In genomic region chr11:117127250-117127837, GRCm38 (mm10) we compare ENCODE assay signal across 8 mouse cellular contexts. TPM values are rescaled to one million over a fixed set of nuclear protein-coding genes. Genes with fewer than 3 reads are reported as not detected.
DNase-seq lines count a peak whose midpoint lies in the region; ATAC-seq and TF ChIP-seq lines count a peak whose summit lies in the region.

No protein-coding gene starts in this region.

- H3K9me3 ChIP-seq in heart, embryonic 14.5 days (ENCODE audit: control insufficient read depth, low read length), result no peaks in the 10 kb centered on the region
- H3K9me3 ChIP-seq in embryonic facial prominence, embryonic 12.5 days, result no peaks in the 10 kb centered on the region
- H3K9me3 ChIP-seq in heart, postnatal 0 days (replicated peaks; ENCODE audit: control insufficient read depth, low read length), result no peaks in the 10 kb centered on the region
- no peaks in the 10 kb centered on the region for H3K9me3 ChIP-seq in midbrain, embryonic 16.5 days (replicated peaks; ENCODE audit: control insufficient read depth, low read length, poor library complexity, severe bottlenecking)

- H3K9ac ChIP-seq in heart, embryonic 14.5 days (ENCODE audit: low read length), result peak overlapping the region; percentile 51; the same call in 1 of the 2 replicates
- no peak overlapping the region for H3K9ac ChIP-seq in embryonic facial prominence, embryonic 12.5 days
- H3K9ac ChIP-seq in heart, postnatal 0 days (replicated peaks; ENCODE audit: low read depth, low read length), result no peak overlapping the region
- no peak overlapping the region for H3K9ac ChIP-seq in midbrain, embryonic 16.5 days (ENCODE audit: low read depth, low read length)

- peak overlapping the region; percentile 97 to 98 for H3K27ac ChIP-seq in heart, embryonic 14.5 days (replicated peaks in 1 of 2; ENCODE audit: control insufficient read depth in 1 of 2, insufficient read depth in 1 of 2, low read depth in 2 of 2, low read length in 2 of 2)
- H3K27ac ChIP-seq in embryonic facial prominence, embryonic 12.5 days, result peak overlapping the region; percentile 85
- H3K27ac ChIP-seq in heart, postnatal 0 days (ENCODE audit: low read depth), result peak overlapping the region; percentile 92
- H3K27ac ChIP-seq in midbrain, embryonic 16.5 days (ENCODE audit: low read length), result peak overlapping the region; percentile 63

- 26% methylated on average over 13 of the region's 13 CpGs for WGBS in heart, embryonic 14.5 days
- 48% methylated on average over 13 of the region's 13 CpGs for WGBS in embryonic facial prominence, embryonic 12.5 days
- WGBS in heart, postnatal 0 days, result 32% methylated on average over 13 of the region's 13 CpGs
- WGBS in midbrain, embryonic 16.5 days, result 47% methylated on average over 13 of the region's 13 CpGs

- no peak; the same call in 1 of the 2 replicates for ATAC-seq in heart, embryonic 14.5 days (ENCODE audit: insufficient number of reproducible peaks, insufficient read depth, low FRiP score, low read depth)
- ATAC-seq in embryonic facial prominence, embryonic 12.5 days (ENCODE audit: insufficient number of reproducible peaks, insufficient read depth, low FRiP score, low TSS enrichment), result peak; percentile 65; the same call in 1 of the 2 replicates
- ATAC-seq in heart, postnatal 0 days (ENCODE audit: insufficient read depth, low read depth), result peak; percentile 22; the same call in 1 of the 2 replicates
- no peak for ATAC-seq in midbrain, embryonic 16.5 days
- no peak for ATAC-seq in CD4-positive, CD25-positive, alpha-beta regulatory T cell, adult 4 months

- H3K36me3 ChIP-seq in heart, embryonic 14.5 days (ENCODE audit: control insufficient read depth, insufficient read depth, low read length), result peaks cover 15% of the 10 kb centered on the region
- peaks cover 4% of the 10 kb centered on the region; the same call in 1 of the 2 replicates for H3K36me3 ChIP-seq in embryonic facial prominence, embryonic 12.5 days
- peaks cover 13% of the 10 kb centered on the region for H3K36me3 ChIP-seq in heart, postnatal 0 days (replicated peaks; ENCODE audit: control insufficient read depth, insufficient read depth, low read length)
- H3K36me3 ChIP-seq in midbrain, embryonic 16.5 days (ENCODE audit: control insufficient read depth, insufficient read depth, low read length), result peaks cover under 1% of the 10 kb centered on the region; the same call in 1 of the 2 replicates

- TF ChIP-seq CTCF in heart, postnatal 0 days (IDR thresholded peaks at IDR 0.05; ENCODE audit: low read depth), result no peak

- H3K4me2 ChIP-seq in heart, embryonic 14.5 days (ENCODE audit: low read length), result peak overlapping the region; percentile 32
- H3K4me2 ChIP-seq in embryonic facial prominence, embryonic 12.5 days (replicated peaks), result no peak overlapping the region
- no peak overlapping the region for H3K4me2 ChIP-seq in heart, postnatal 0 days (ENCODE audit: low read depth, low read length)
- H3K4me2 ChIP-seq in midbrain, embryonic 16.5 days (ENCODE audit: low read length), result no peak overlapping the region

- peaks cover 71 to 86% of the 10 kb centered on the region in 2 experiments for H3K4me1 ChIP-seq in heart, embryonic 14.5 days (ENCODE audit: control insufficient read depth in 2 of 2, insufficient read depth in 2 of 2, low read length in 2 of 2)
- peaks cover 71% of the 10 kb centered on the region for H3K4me1 ChIP-seq in embryonic facial prominence, embryonic 12.5 days
- peaks cover 78% of the 10 kb centered on the region for H3K4me1 ChIP-seq in heart, postnatal 0 days (ENCODE audit: control insufficient read depth, insufficient read depth)
- H3K4me1 ChIP-seq in midbrain, embryonic 16.5 days (ENCODE audit: control insufficient read depth, insufficient read depth, low read length), result peaks cover 25% of the 10 kb centered on the region

- H3K27me3 ChIP-seq in heart, embryonic 14.5 days (ENCODE audit: control insufficient read depth, insufficient read depth, low read length), result no peaks in the 10 kb centered on the region
- no peaks in the 10 kb centered on the region for H3K27me3 ChIP-seq in embryonic facial prominence, embryonic 12.5 days
- H3K27me3 ChIP-seq in heart, postnatal 0 days (ENCODE audit: control insufficient read depth, insufficient read depth, low read length), result no peaks in the 10 kb centered on the region
- no peaks in the 10 kb centered on the region for H3K27me3 ChIP-seq in midbrain, embryonic 16.5 days (ENCODE audit: control insufficient read depth, insufficient read depth, low read depth, low read length)

- DNase-seq in heart, adult 9 months (ENCODE audit: low spot score in 2 of 2), result no peak
- no peak for DNase-seq in heart, postnatal 0 days (ENCODE audit: low spot score)
- DNase-seq in urinary bladder, adult 18-20 months (ENCODE audit: low spot score in 2 of 2), result no peak
- DNase-seq in cerebellum, postnatal 4 days (ENCODE audit: low spot score in 2 of 2), result no peak

- H3K4me3 ChIP-seq in heart, embryonic 14.5 days (ENCODE audit: control insufficient read depth in 1 of 2, insufficient read depth in 1 of 2, low read depth in 1 of 2, low read length in 2 of 2), result no peak overlapping the region
- no peak overlapping the region for H3K4me3 ChIP-seq in embryonic facial prominence, embryonic 12.5 days
- H3K4me3 ChIP-seq in heart, postnatal 0 days (ENCODE audit: low read depth, low read length), result no peak overlapping the region
- H3K4me3 ChIP-seq in midbrain, embryonic 16.5 days (ENCODE audit: low read depth, low read length), result no peak overlapping the region

- TF ChIP-seq EP300 in heart, postnatal 0 days (IDR thresholded peaks at IDR 0.05; ENCODE audit: low read depth), result no peak

RNA-seq across cellular contexts. Expression of gene Sec14l1, which starts 12.4 kb away (rescaled TPM):
- polyA plus RNA-seq in heart, embryonic 14.5 days (2014; fragmentation: Nextera tagmentation; extraction: Ambion mirVana), result 33.2 and 34.2 TPM in 2 replicates
- 55.6 and 61.0 TPM in 2 replicates for polyA plus RNA-seq in embryonic facial prominence, embryonic 12.5 days (2016; fragmentation: Nextera tagmentation; extraction: Ambion mirVana)
- 62.1 and 71.6 TPM in 2 replicates for total RNA-seq in heart, postnatal 0 days (2014; rRNA removed; ENCODE audit: low replicate concordance)
- 36.4 and 38.0 TPM in 2 replicates for polyA plus RNA-seq in heart, postnatal 0 days (2015; fragmentation: Nextera tagmentation; extraction: Ambion mirVana)
- polyA plus RNA-seq in midbrain, embryonic 16.5 days (2015; fragmentation: Nextera tagmentation; extraction: Ambion mirVana), result 60.7 and 63.4 TPM in 2 replicates
- polyA plus RNA-seq in CD4-positive, CD25-positive, alpha-beta regulatory T cell, adult 4 months (2017; shearing (Covaris generic)), result 10 to 100 TPM; 11.9 to 18.9 TPM

Comparison
In these comparisons a context has a peak if more than half of its experiments do, and no peak if none do; other contexts are left out.
1. ATAC-seq: peak in embryonic facial prominence, embryonic 12.5 days (single experiment) and heart, postnatal 0 days (single experiment); none in heart, embryonic 14.5 days (single experiment), midbrain, embryonic 16.5 days (single experiment) and CD4-positive, CD25-positive, alpha-beta regulatory T cell, adult 4 months (single experiment).
2. Peak in every context shown above with its lines, with median percentiles within 50 percentile points of each other: H3K27ac ChIP-seq.